Mouse (Mus musculus) embryonic facial prominence, embryonic 10.5 days (tissue): ENCODE measurements around the gene Lrfn4. TPM values are rescaled to one million over a fixed set of nuclear protein-coding genes. Genes with fewer than 3 reads are reported as not detected.
A peak's percentile ranks its signal among the peaks of the same experiment; 100 is the strongest.

ENCODE experiments used
- DNase-seq: peaks from one replicate; pipeline ENCODE4 v3.0.0-alpha.2; 2017; ENCODE audit warnings: low spot score
- H3K27ac ChIP-seq: fragments of 300-500 bp; sonication (generic); replicated peaks from 2 replicates; pipeline ENCODE4 v1.5.1; 2016; ENCODE audit warnings: mild to moderate bottlenecking
- H3K27me3 ChIP-seq: fragments of 300-500 bp; sonication (generic); replicated peaks from 2 replicates; pipeline ENCODE4 v1.6.1; 2016; ENCODE audit warnings: low read depth, mild to moderate bottlenecking; ENCODE audit not compliant: poor library complexity, severe bottlenecking
- H3K36me3 ChIP-seq: fragments of 300-500 bp; sonication (generic); replicated peaks from 2 replicates; pipeline ENCODE4 v1.6.1; 2016; ENCODE audit warnings: mild to moderate bottlenecking, moderate library complexity
- H3K4me1 ChIP-seq: fragments of 300-500 bp; sonication (generic); 2 replicates; pipeline ENCODE4 v1.6.1; 2016
- H3K4me3 ChIP-seq: fragments of 300-500 bp; sonication (generic); 2 replicates; pipeline ENCODE4 v1.5.1; 2016; ENCODE audit warnings: mild to moderate bottlenecking, moderate library complexity
- H3K9me3 ChIP-seq: fragments of 300-500 bp; sonication (generic); 2 replicates; pipeline ENCODE4 v1.6.1; 2016; ENCODE audit warnings: mild to moderate bottlenecking
- WGBS: fragments of 180-500 bp; shearing (Covaris S2); methylation state at CpG from one replicate; pipeline ENCODE4 v1.1.7; 2016; 5-methylcytosine and 5-hydroxymethylcytosine counted together
- polyA plus RNA-seq: library from polyadenylated mRNA; unstranded; fragments of >200 nt; fragmentation: Nextera tagmentation; extraction: Ambion mirVana; gene quantifications from 2 replicates; pipeline ENCODE4 v1.2.1, GENCODE M21; 2016

The Lrfn4 gene
- polyA plus RNA-seq, 1 experiment from 2014 or later = 6.8 TPM

- DNase-seq = no peak
- Histone ChIP-seq H3K27me3 (peaks cover 2% of the 10 kb centered on the region; the same call in 1 of the 2 replicates), H3K4me3 (no peak overlapping the region), H3K27ac (no peak overlapping the region), H3K9me3 (no peaks in the 10 kb centered on the region), H3K36me3 (peaks cover 47% of the 10 kb centered on the region), H3K4me1 (peaks cover 41% of the 10 kb centered on the region)
- 75% methylated on average over 5 of the region's 5 CpGs for whole genome bisulfite sequencing
Measured at GRCm38 (mm10) chr19:4622780-4623179, 7.3 kb upstream of the Lrfn4 start.

GRCm38 (mm10) chr19:4620721-4621120, 5.3 kb upstream of the Lrfn4 start:
- H3K4me3 ChIP-seq = 0 out of 2 replicates have a peak overlapping the region, but pooled peaks have one; percentile 3
- DNase-seq = no peak
- H3K27ac ChIP-seq = no peak overlapping the region
- WGBS = 91% methylated on average over 7 of the region's 7 CpGs
- peaks cover 9% of the 10 kb centered on the region; the same call in 1 of the 2 replicates for H3K27me3 ChIP-seq
- H3K9me3 ChIP-seq = no peaks in the 10 kb centered on the region
- peaks cover 35% of the 10 kb centered on the region for H3K4me1 ChIP-seq
- H3K36me3 ChIP-seq = peaks cover 47% of the 10 kb centered on the region

- Histone ChIP-seq H3K27ac (no peak overlapping the region), H3K36me3 (peaks cover 46% of the 10 kb centered on the region), H3K27me3 (peaks cover 9% of the 10 kb centered on the region; the same call in 1 of the 2 replicates), H3K9me3 (no peaks in the 10 kb centered on the region), H3K4me1 (peaks cover 35% of the 10 kb centered on the region), H3K4me3 (no peak overlapping the region)
- DNase-seq = no peak
- 88% methylated on average over 10 of the region's 10 CpGs for WGBS
Measured at GRCm38 (mm10) chr19:4619461-4619860, 4.0 kb upstream of the Lrfn4 start.

- Histone ChIP-seq H3K9me3 (no peaks in the 10 kb centered on the region), H3K4me1 (peaks cover 41% of the 10 kb centered on the region), H3K4me3 (peak overlapping the region; percentile 11; the same call in 1 of the 2 replicates), H3K27me3 (peaks cover 9% of the 10 kb centered on the region; the same call in 1 of the 2 replicates), H3K27ac (no peak overlapping the region; the same call in 1 of the 2 replicates), H3K36me3 (peaks cover 46% of the 10 kb centered on the region)
- WGBS = 29% methylated on average over 18 of the region's 18 CpGs
- DNase-seq = peak; percentile 66
Measured at GRCm38 (mm10) chr19:4618183-4618582, 2.7 kb upstream of the Lrfn4 start.

- peak overlapping the region; percentile 92 for H3K4me3 ChIP-seq
- 41% methylated on average over 4 of the region's 4 CpGs for WGBS
- DNase-seq = no peak
Measured at GRCm38 (mm10) chr19:4616546-4616945, 1.1 kb upstream of the Lrfn4 start.

GRCm38 (mm10) chr19:4614305-4615150, 939 bp downstream of the Lrfn4 start:
- Histone ChIP-seq H3K36me3 (peaks cover 43% of the 10 kb centered on the region), H3K27me3 (peaks cover 9% of the 10 kb centered on the region; the same call in 1 of the 2 replicates), H3K4me3 (peak overlapping the region; percentile 92), H3K4me1 (peaks cover 52% of the 10 kb centered on the region), H3K9me3 (no peaks in the 10 kb centered on the region), H3K27ac (peak overlapping the region; percentile 98)
- DNase-seq = peak; percentile 77
- WGBS = 18% methylated on average over 48 of the region's 49 CpGs

More at GRCm38 (mm10) chr19:4616546-4616945, 1.1 kb upstream of the Lrfn4 start:
- Histone ChIP-seq H3K4me1 (peaks cover 52% of the 10 kb centered on the region), H3K36me3 (peaks cover 46% of the 10 kb centered on the region), H3K9me3 (no peaks in the 10 kb centered on the region), H3K27ac (peak overlapping the region; percentile 98), H3K27me3 (peaks cover 9% of the 10 kb centered on the region; the same call in 1 of the 2 replicates)

GRCm38 (mm10) chr19:4613464-4614304, 1.8 kb downstream of the Lrfn4 start:
- H3K27me3 ChIP-seq = peaks cover 9% of the 10 kb centered on the region; the same call in 1 of the 2 replicates
- WGBS = 88% methylated on average over 33 of the region's 33 CpGs
- H3K4me1 ChIP-seq = peaks cover 51% of the 10 kb centered on the region
- peak overlapping the region; percentile 98 for H3K27ac ChIP-seq
- H3K36me3 ChIP-seq = peaks cover 43% of the 10 kb centered on the region
- peak overlapping the region; percentile 92 for H3K4me3 ChIP-seq
- no peaks in the 10 kb centered on the region for H3K9me3 ChIP-seq
- DNase-seq = no peak

GRCm38 (mm10) chr19:4612181-4612961, 3.1 kb downstream of the Lrfn4 start:
- peaks cover 42% of the 10 kb centered on the region for H3K4me1 ChIP-seq
- peaks cover 2% of the 10 kb centered on the region; the same call in 1 of the 2 replicates for H3K27me3 ChIP-seq
- peaks cover 43% of the 10 kb centered on the region for H3K36me3 ChIP-seq
- no peak overlapping the region for H3K27ac ChIP-seq
- WGBS = 90% methylated on average over 19 of the region's 19 CpGs
- H3K9me3 ChIP-seq = no peaks in the 10 kb centered on the region
- DNase-seq = no peak
- peak overlapping the region; percentile 92 for H3K4me3 ChIP-seq

GRCm38 (mm10) chr19:4610109-4610508, 5.4 kb downstream of the Lrfn4 start:
- Histone ChIP-seq H3K27ac (no peak overlapping the region), H3K36me3 (peaks cover 43% of the 10 kb centered on the region), H3K4me1 (peaks cover 29% of the 10 kb centered on the region), H3K27me3 (no peaks in the 10 kb centered on the region), H3K4me3 (no peak overlapping the region), H3K9me3 (no peaks in the 10 kb centered on the region)
- WGBS = 68% methylated on average over 4 of the region's 4 CpGs
- peak; percentile 7 for DNase-seq

- Histone ChIP-seq H3K9me3 (no peaks in the 10 kb centered on the region), H3K4me1 (peaks cover 27% of the 10 kb centered on the region), H3K4me3 (no peak overlapping the region), H3K27ac (no peak overlapping the region), H3K36me3 (peaks cover 33% of the 10 kb centered on the region), H3K27me3 (no peaks in the 10 kb centered on the region)
- peak; percentile 5 for DNase-seq
- WGBS = 80% methylated on average over 4 of the region's 4 CpGs
Measured at GRCm38 (mm10) chr19:4608511-4608910, 7.0 kb downstream of the Lrfn4 start.

- Histone ChIP-seq H3K36me3 (peaks cover 22% of the 10 kb centered on the region), H3K27ac (no peak overlapping the region), H3K9me3 (no peaks in the 10 kb centered on the region), H3K4me3 (no peak overlapping the region), H3K4me1 (peaks cover 16% of the 10 kb centered on the region), H3K27me3 (no peaks in the 10 kb centered on the region)
- no peak for DNase-seq
- 91% methylated on average over 12 of the region's 12 CpGs for WGBS
Measured at GRCm38 (mm10) chr19:4607406-4607805, 8.1 kb downstream of the Lrfn4 start.
